Mouse (Mus musculus) intestine, postnatal 0 days (tissue): ENCODE measurements around the gene Agbl4. TPM values are rescaled to one million over a fixed set of nuclear protein-coding genes. Genes with fewer than 3 reads are reported as not detected.

Experiments
- ATAC-seq: fragments of 200-750 bp; cut with Nextera tagmentation; 2 replicates; pipeline ENCODE4 v1.8.0; 2017; ENCODE audit warnings: mild to moderate bottlenecking, moderate TSS enrichment, moderate library complexity
- H3K27ac ChIP-seq: fragments of 300-500 bp; sonication (generic); 2 replicates; pipeline ENCODE4 v1.5.1; 2014; ENCODE audit warnings: mild to moderate bottlenecking, low read depth, low read length, moderate library complexity
- H3K27me3 ChIP-seq: fragments of 300-500 bp; sonication (generic); replicated peaks from 2 replicates; pipeline ENCODE4 v1.6.1; 2014; ENCODE audit warnings: low read length, mixed read lengths; ENCODE audit not compliant: control insufficient read depth, insufficient read depth
- H3K36me3 ChIP-seq: fragments of 300-500 bp; sonication (generic); 2 replicates; pipeline ENCODE4 v1.6.1; 2014; ENCODE audit warnings: mild to moderate bottlenecking, moderate library complexity; ENCODE audit not compliant: control insufficient read depth, insufficient read depth
- H3K4me1 ChIP-seq: fragments of 300-500 bp; sonication (generic); replicated peaks from 2 replicates; pipeline ENCODE4 v1.6.1; 2014; ENCODE audit warnings: antibody characterized with exemption, low read length, mixed read lengths; ENCODE audit not compliant: control insufficient read depth, insufficient read depth
- H3K4me2 ChIP-seq: fragments of 300-500 bp; sonication (generic); replicated peaks from 2 replicates; pipeline ENCODE4 v1.6.1; 2014; ENCODE audit warnings: low read depth, mild to moderate bottlenecking, moderate library complexity
- H3K4me3 ChIP-seq: fragments of 300-500 bp; sonication (generic); 2 replicates; pipeline ENCODE4 v1.5.1; 2014; ENCODE audit warnings: low read depth, low read length
- H3K9ac ChIP-seq: fragments of 300-500 bp; sonication (generic); 2 replicates; pipeline ENCODE4 v1.6.1; 2014; ENCODE audit warnings: mild to moderate bottlenecking, low read depth, low read length
- H3K9me3 ChIP-seq: fragments of 300-500 bp; sonication (generic); 2 replicates; pipeline ENCODE4 v1.6.1; 2016; ENCODE audit warnings: mixed run types; ENCODE audit not compliant: control insufficient read depth
- CTCF ChIP-seq: sonication (generic); IDR thresholded peaks from 2 replicates; pipeline ENCODE4 v1.5.1; 2016; ENCODE audit warnings: low read depth, mild to moderate bottlenecking, control low read depth, antibody characterized with exemption, moderate library complexity
- WGBS: fragments of 180-500 bp; shearing (Covaris S2); extraction: QIAGEN DNeasy Blood & Tissue Kit; methylation state at CpG from one replicate; pipeline ENCODE4 v1.1.7; 2014; 5-methylcytosine and 5-hydroxymethylcytosine counted together
- polyA plus RNA-seq: library from polyadenylated mRNA; unstranded; fragments of >200 nt; fragmentation: Nextera tagmentation; extraction: Ambion mirVana; gene quantifications from 2 replicates; pipeline ENCODE4 v1.2.1, GENCODE M21; 2015

Agbl4 gene
- polyA plus RNA-seq, 1 experiment from 2014 or later: 0.18 TPM

DNA sequence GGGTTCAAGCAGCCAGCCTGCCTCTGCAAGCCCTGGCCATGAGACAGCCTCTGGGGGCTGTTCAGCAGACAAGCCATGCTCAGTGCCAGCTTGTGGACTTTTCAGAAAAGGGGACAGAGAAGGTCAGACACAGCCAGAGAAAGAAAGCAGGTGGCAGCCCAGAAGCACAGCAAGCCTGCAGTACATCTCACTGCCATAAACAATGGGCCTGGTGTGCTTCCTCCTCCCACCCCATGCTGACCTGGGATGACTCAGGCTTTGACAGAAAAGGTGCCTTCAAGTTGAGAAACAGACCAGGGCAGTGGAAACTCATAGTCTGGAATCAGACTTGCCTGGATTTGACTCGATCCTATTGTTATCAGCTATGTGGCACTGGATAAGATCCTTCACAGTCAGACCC is 1256.0 kb downstream of the Agbl4 start:
- H3K27ac ChIP-seq: no peak overlapping the region
- 30% methylated on average over 1 of the region's 1 CpGs for WGBS
- H3K9ac ChIP-seq: no peak overlapping the region
- H3K36me3 ChIP-seq: no peaks in the 10 kb centered on the region
- H3K4me3 ChIP-seq: no peak overlapping the region
- TF ChIP-seq CTCF: no peak
- no peaks in the 10 kb centered on the region for H3K4me1 ChIP-seq
- H3K4me2 ChIP-seq: no peak overlapping the region
- ATAC-seq: no peak
- H3K9me3 ChIP-seq: no peaks in the 10 kb centered on the region
- no peaks in the 10 kb centered on the region for H3K27me3 ChIP-seq

DNA sequence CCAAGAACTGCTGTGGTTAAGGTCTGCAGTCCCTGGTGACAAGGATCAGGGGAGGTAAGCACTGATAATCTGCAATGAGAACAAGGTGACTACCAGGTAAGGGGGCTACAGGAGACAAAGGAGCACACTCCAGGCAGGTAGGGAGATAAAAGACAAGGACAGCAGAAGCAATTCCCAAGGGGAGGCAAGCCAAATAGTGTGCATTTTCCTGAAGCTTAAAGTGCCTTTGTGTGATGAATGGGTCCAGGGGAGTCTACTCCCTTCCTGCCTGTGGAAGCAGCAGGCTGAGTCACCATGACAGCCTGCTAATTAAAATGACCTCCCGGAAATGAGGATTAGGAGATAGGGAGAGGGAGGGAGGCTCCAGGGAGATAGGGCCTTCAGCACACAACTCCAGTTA is 1266.3 kb downstream of the Agbl4 start:
- Histone ChIP-seq H3K4me1 (no peaks in the 10 kb centered on the region), H3K9ac (no peak overlapping the region), H3K4me2 (no peak overlapping the region), H3K9me3 (no peaks in the 10 kb centered on the region), H3K4me3 (no peak overlapping the region), H3K27ac (no peak overlapping the region), H3K27me3 (no peaks in the 10 kb centered on the region), H3K36me3 (no peaks in the 10 kb centered on the region)
- no peak for TF ChIP-seq CTCF
- WGBS: 4% methylated on average over 1 of the region's 1 CpGs
- ATAC-seq: no peak

DNA sequence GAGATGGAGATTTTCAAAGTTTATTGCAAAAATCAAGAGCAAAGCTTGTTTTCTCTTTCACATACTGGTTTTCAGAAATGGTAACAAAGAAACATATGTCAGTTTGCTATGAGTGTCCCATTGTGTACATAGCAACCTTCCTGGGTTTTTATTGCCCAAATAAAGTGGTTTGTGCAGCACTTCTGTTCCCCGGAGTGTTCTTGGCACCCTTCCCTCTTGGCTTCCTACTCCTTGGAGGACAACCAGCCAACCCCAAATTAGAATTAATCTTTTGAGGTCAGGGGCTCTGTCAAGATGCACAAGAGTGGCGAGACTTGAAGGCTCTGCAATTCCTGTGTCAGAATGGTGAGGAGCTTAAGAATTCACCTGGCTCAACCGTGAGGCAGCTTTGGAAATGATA is 1266.7 kb downstream of the Agbl4 start:
- H3K9ac ChIP-seq: no peak overlapping the region
- H3K9me3 ChIP-seq: no peaks in the 10 kb centered on the region
- no peak overlapping the region for H3K4me2 ChIP-seq
- H3K27ac ChIP-seq: no peak overlapping the region
- ATAC-seq: 0 out of 2 replicates have a peak, but pooled peaks have one; percentile 47
- 18% methylated on average over 3 of the region's 3 CpGs for WGBS
- no peaks in the 10 kb centered on the region for H3K27me3 ChIP-seq
- no peak overlapping the region for H3K4me3 ChIP-seq
- H3K4me1 ChIP-seq: no peaks in the 10 kb centered on the region
- H3K36me3 ChIP-seq: no peaks in the 10 kb centered on the region
- TF ChIP-seq CTCF: no peak

DNA sequence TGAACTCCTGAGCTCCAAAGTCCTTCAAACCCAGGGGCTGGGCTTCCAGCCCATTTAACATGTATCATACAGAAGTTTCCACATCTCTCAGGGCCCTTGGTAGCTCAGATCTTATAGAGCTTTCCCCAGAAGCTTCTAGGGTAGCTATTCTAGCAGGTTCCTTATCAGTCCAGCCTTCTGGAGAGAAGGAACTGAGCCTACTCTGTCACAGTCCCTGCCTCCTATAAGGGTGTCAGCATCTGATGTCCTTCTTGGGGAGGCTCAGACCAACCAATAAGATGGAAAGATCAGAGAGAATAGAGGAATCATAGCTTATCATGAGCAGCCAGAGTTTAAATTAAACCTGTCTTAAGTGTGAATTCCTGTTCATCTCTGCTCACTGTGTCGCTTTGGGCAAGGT is 1269.3 kb downstream of the Agbl4 start:
- WGBS: 70% methylated on average over 1 of the region's 1 CpGs
- H3K4me2 ChIP-seq: no peak overlapping the region
- H3K9ac ChIP-seq: no peak overlapping the region
- TF ChIP-seq CTCF: no peak
- no peaks in the 10 kb centered on the region for H3K27me3 ChIP-seq
- ATAC-seq: no peak
- H3K27ac ChIP-seq: no peak overlapping the region
- no peaks in the 10 kb centered on the region for H3K9me3 ChIP-seq
- no peaks in the 10 kb centered on the region for H3K4me1 ChIP-seq
- no peak overlapping the region for H3K4me3 ChIP-seq
- H3K36me3 ChIP-seq: no peaks in the 10 kb centered on the region

DNA sequence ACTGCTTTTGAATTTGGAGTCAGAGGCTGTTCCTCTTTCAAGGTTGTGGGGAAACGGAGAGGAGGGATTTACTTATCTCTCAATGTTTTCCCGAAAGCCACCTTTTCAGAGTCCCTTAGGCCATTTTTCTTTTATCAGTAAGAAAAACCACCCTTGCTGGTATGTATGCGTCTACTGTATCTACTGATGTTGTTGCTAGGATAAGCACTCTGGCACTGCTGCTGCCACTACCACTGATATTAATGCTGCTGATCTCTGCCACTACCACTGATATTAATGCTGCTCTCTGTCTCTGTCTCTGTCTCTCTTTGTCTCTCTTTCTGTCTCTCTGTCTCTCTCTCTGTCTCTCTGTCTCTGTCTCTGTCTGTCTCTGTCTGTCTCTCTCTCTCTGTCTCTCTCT is 1271.9 kb downstream of the Agbl4 start:
- 83% methylated on average over 3 of the region's 3 CpGs for WGBS

DNA sequence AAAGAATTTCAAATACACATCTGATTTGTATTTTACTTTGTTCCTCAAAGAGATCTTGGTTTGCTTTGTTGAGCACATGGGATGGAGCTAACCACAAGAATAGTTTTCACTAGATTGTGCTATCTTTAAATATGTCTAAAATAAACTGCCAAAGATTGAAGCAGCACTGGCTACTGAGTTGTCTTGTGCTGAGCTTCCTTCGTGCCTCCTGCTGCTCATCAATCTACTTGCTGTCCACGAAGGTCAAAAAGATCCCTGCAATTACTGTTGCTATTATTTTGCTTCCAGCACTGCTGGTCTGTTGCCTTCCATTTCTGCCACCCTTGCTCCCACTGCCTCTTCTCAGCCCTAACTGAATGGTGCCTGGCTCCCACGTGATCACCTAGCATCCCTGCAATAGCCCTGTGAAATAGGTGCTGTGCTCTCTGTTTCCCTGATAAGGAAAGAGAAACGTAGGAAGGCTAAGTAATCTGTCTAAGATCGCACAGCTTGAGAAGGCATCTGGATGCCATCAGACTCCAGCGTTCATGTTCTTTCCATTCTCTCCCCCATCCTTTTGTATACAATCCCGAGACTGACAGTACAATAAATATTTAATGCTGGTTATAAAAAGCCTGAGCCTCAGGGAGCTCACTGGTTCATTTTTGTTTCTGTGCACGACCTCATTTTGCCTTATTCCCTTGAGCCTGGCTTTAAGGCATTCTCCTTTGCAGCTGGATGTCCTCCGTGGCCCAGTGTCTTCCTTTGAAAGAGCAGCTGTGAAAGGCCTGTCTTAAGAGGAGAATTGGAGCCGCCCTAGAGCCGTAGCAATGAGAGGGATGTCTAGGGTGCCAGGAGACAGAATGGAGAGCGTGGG is 1273.3 kb downstream of the Agbl4 start:
- Histone ChIP-seq H3K4me2 (no peak overlapping the region), H3K4me1 (no peaks in the 10 kb centered on the region), H3K9me3 (no peaks in the 10 kb centered on the region), H3K27me3 (no peaks in the 10 kb centered on the region), H3K27ac (no peak overlapping the region), H3K36me3 (no peaks in the 10 kb centered on the region), H3K9ac (no peak overlapping the region), H3K4me3 (no peak overlapping the region)
- 24% methylated on average over 12 of the region's 12 CpGs for WGBS
- TF ChIP-seq CTCF: no peak
- no peak for ATAC-seq

More for the DNA sequence above, 1271.9 kb downstream of the Agbl4 start:
- H3K4me2 ChIP-seq: no peak overlapping the region
- H3K9ac ChIP-seq: no peak overlapping the region
- H3K27ac ChIP-seq: no peak overlapping the region
- no peak for ATAC-seq
- no peaks in the 10 kb centered on the region for H3K4me1 ChIP-seq
- no peaks in the 10 kb centered on the region for H3K36me3 ChIP-seq
- H3K4me3 ChIP-seq: no peak overlapping the region
- no peak for TF ChIP-seq CTCF
- H3K9me3 ChIP-seq: no peaks in the 10 kb centered on the region
- no peaks in the 10 kb centered on the region for H3K27me3 ChIP-seq

DNA sequence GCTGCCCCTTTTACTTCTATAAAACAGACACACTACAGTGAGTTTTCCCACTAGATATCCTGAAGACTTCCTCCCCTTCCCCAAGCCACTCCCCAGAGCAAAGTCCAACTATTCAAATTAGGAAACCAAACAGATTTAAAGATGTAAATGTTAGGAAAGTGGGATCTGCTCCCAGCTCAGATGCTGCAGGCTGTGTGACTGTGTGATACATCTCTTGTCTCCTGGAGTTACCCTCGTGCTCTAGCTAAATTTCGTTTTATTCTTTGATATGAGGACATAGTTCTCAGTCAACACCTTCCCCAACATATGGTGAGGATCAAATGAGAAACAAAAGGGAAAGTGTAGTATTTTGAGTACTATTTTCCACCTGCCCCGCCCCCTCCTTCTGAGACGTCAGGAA is 1274.0 kb downstream of the Agbl4 start:
- no peak overlapping the region for H3K9ac ChIP-seq
- no peaks in the 10 kb centered on the region for H3K36me3 ChIP-seq
- no peaks in the 10 kb centered on the region for H3K9me3 ChIP-seq
- 44% methylated on average over 4 of the region's 4 CpGs for WGBS
- no peak overlapping the region for H3K4me2 ChIP-seq
- TF ChIP-seq CTCF: no peak
- H3K27ac ChIP-seq: no peak overlapping the region
- H3K4me1 ChIP-seq: no peaks in the 10 kb centered on the region
- ATAC-seq: no peak
- no peak overlapping the region for H3K4me3 ChIP-seq
- H3K27me3 ChIP-seq: no peaks in the 10 kb centered on the region
